Mouse (Mus musculus): ENCODE data around the gene Gm17334.

Gm17334 gene

DNA sequence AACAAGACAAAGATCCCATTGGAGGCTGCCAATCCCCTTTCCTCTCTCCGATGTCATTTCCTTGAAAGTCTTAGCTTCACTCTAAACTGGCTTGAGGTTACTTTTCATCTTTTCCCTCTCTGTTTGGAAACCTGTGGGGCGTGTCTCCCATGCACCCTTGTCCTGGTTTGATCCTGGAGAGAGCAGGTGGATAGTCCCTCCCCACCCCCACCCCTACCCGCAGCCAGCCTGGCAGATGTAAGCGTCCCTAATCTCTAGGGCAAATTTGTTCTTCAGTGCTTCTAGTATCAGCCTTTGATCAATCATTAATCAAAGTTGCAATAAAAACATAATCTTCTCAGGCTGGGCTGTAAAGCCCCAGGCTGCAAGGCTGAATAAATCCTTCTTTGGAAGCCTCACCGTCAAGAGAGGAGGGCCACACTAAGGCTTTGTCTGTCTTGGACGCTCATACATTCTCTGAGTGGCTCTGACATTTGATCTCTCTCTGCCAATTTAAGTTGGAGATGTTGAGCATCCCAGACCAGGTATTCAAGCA is 24.5 kb upstream of the Gm17334 start:
- no peak for DNase-seq (ENCODE audit: low read depth in 1 of 2, low spot score in 2 of 2)

GRCm38 (mm10) chr11:53796409-53797151 is 23.6 kb upstream of the Gm17334 start:
- no peak for DNase-seq (ENCODE audit: low read depth in 1 of 2, low spot score in 2 of 2)

- DNase-seq (ENCODE audit: low read depth in 1 of 2, low spot score in 2 of 2): no peak
Observed at GRCm38 (mm10) chr11:53795813-53796212, 22.8 kb upstream of the Gm17334 start.

DNA sequence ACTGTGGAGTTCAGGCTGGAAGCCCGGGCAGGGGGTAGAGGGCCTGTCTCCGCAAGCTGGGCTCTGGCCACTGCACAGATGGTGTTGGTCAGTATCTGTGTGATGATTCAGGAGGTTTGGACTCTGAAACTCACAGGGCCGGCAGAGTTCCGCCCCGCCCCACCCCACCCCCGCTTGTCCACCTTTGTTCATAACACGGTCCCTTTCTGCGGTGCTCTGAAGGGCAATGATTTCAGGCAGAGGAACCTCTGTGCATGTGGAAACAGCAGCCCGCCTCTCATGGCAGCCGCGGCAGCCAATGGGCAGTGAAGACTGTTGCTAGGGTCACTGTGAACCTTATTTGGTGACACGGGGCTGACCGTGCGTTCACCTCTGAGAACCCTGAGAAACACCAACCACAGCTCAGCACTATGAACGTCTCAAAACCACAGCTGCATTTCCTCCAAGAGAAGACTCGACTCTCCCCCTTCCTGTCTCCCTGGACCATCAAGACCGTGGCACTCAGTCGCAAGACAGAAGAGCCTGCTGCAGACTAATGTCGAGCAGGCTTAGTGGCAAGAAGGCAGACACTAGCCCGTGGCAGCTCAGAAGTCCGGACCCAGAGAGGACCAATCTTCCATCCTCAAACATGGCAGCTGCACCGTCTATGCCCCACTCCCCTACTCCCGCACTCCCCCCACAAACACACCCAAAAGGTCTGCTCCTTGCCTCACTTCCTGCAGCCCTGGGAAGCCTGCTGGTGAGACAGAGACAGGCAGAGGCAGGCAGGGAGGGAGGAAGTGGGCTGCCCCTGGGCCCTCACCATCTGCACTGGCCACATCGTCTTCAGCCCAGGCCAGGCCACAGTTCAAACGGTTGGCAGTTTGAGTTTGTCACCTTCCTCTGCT is 21.9 kb upstream of the Gm17334 start:
- DNase-seq (ENCODE audit: low read depth in 1 of 2, low spot score in 2 of 2): peak; percentile 62 to 77

- DNase-seq (ENCODE audit: low read depth in 1 of 2, low spot score in 2 of 2): peak in 1 of 2 experiments; percentile 58
Observed at GRCm38 (mm10) chr11:53794015-53794414, 21.0 kb upstream of the Gm17334 start.

DNA sequence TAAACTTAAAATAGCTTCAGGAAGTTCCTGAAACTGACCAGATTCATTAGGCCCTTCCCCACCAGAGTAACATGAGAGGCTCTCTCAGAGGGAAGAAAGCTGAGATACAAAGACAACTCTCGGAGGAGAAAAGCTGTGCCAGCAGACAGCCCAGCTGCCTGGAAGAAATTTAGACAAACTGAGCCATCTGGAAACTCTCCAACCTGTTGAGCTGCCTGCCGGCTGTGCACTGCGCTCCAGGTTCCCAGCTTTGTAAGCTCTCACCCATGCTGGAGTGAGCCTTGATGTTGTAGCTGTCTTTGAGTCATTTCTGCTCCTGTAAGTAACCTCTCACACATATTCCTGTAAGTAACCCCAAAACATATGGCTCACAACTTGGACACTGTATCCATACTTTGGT is 20.0 kb upstream of the Gm17334 start:
- no peak for DNase-seq (ENCODE audit: low read depth in 1 of 2, low spot score in 2 of 2)

GRCm38 (mm10) chr11:53789277-53789676 is 16.3 kb upstream of the Gm17334 start:
- DNase-seq (ENCODE audit: low read depth in 1 of 2, low spot score in 2 of 2): no peak

DNA sequence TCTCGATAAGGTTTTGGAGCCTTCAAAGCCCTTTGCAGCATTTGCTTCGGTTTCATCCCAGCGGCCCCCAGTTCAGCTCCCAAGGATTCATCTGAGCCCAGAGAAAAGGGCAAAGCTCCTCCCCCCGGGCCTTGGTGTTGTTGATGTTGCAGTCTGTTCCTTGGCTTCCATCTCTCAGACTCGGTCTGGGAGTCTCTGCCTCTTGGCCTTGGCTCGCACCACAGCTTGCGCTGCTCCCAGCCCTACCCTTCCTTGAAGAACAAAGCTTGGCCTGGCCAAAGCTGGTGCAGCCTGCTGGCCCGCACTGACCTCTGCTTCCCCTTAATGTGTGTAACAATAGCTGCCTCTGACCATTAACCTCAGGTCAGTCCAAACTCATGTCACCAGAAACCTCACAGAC is 15.2 kb upstream of the Gm17334 start:
- no peak for DNase-seq (ENCODE audit: low read depth in 1 of 2, low spot score in 2 of 2)

DNA sequence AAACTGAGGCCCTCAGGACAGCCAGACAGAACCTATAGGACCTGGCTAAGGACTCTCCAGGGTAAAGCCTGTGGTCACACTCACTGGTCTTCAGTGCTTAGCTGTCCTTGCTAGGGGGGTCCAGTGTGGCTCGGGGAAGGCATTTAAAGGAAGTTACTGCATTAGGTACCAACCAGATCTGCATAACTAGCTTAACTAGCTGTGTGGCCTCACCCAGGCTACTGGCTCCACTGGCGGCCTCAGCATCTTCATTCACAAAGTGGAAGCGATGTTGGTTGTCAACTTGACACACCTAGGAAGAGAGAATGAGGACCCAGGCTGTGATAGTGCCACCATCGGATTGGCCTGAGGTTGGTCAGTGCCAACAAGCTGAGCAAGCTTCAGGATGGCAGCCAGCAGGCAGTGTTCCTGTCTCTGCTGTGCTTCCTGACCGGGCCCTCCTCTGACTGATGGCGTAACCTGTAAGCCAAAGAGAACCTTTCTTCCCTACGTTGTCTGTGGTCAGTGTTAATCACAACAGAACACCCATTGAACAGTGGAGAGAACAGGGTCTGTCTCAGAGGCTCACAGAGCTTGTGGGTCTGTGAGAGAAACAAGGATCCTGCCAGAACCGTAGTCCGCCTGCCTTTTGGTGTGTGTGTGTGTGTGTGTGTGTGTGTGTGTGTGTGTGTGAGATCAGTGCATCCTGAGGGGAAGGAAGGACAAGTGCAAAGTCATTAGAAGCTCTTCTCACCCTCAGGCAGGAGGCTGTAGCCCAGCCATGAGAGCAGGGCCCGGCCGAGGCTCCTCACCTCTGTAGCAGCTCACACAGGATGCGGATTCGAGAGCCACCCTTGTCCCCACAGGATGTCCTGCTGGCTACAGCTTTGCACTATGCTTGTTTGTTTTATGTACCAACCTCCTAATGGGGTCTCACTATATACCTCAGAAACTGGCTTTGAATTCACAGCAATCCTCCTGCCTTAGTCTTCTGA is 13.4 kb upstream of the Gm17334 start:
- DNase-seq (ENCODE audit: low read depth in 1 of 2, low spot score in 2 of 2): no peak

- DNase-seq (ENCODE audit: low read depth in 1 of 2, low spot score in 2 of 2): no peak
Observed at GRCm38 (mm10) chr11:53785311-53785936, 12.4 kb upstream of the Gm17334 start.

DNA sequence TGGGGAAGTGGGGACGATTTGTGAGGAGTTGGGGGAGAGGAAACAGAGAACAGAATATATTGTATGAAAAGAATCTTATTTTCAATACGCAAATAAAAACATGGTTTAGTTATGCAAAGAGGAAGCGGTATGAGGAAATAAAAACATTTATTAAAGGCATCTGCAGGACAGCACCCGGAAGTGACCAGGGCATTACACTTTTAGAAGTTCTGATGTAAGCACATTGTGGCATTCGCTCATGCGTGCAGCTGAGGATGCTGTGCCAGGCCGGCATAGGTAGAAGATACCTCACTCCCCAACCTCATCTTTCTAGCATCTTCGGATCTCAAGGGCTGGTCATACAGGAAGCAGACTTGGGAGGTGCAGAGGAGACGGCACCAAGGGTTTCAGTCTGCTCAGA is 10.3 kb upstream of the Gm17334 start:
- no peak for DNase-seq (ENCODE audit: low read depth in 1 of 2, low spot score in 2 of 2)

DNA sequence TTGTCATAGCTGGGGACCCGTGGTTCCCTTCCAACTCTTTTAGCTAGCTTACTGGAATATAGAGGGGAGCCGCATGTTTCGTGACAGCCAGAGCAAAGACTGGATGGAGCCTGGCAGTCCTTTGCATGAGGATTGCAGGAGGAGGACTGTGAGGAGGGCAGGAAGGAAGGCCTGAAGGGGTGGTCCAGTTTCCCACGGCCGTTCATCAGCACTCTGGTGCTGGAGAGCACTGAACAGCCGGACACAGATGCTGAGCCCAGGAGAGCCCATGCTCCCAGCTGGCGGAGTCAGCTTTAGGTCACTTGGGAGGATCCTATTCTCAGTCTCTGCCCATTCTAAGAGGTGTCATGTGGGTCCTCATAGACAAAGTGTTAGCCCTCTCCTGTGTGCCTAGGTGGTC is 9.0 kb upstream of the Gm17334 start:
- no peak for DNase-seq (ENCODE audit: low read depth in 1 of 2, low spot score in 2 of 2)

DNA sequence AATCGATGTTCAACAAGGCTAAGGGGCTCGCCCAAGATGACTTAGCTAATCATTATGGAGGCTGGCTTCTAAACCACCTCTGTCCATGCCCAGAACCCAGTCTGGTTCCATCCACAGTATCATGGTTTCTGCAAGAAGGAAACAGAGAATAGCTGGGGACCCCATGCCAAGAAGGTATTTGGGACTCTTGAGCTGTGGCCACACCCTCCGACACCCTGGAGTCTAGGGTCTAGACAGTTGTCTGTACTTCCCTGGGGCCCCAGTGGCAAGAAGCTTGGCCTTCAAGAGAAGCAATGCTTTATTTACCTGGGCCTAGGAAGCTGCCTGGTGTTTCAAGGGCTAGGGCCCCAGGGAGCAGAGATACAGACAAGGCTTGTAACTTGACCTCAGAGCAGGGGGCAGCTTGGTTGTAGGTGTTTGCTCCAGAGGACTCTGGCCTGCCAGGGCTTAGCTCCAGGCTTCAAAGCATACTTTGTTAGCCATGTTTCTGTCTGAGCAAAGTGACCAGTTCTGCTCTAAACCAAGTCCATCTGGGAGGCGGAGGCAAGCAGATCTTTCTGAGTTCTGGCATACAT is 8.3 kb upstream of the Gm17334 start:
- no peak for DNase-seq (ENCODE audit: low read depth in 1 of 2, low spot score in 2 of 2)

GRCm38 (mm10) chr11:53780262-53780661 is 7.3 kb upstream of the Gm17334 start:
- DNase-seq (ENCODE audit: low read depth in 1 of 2, low spot score in 2 of 2): no peak

DNA sequence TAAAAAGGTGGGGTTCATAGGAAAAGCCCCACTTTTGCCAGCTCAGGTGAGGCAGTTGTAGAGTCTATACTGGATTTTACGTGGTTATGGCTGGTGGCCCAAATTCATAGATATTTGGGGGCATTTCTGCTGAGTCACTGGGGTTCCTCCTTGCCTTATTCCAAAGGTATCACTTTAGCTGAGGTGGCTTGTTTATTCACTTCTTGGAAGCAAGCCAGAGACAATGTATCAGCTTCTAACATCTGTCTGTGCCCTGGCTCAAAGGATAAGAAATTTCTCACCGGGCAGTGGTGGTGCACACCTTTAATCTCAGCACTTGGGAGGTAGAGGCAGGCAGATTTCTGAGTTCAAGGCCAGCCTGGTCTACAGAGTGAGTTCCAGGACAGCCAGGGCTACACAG is 6.8 kb upstream of the Gm17334 start:
- DNase-seq (ENCODE audit: low read depth in 1 of 2, low spot score in 2 of 2): no peak

DNA sequence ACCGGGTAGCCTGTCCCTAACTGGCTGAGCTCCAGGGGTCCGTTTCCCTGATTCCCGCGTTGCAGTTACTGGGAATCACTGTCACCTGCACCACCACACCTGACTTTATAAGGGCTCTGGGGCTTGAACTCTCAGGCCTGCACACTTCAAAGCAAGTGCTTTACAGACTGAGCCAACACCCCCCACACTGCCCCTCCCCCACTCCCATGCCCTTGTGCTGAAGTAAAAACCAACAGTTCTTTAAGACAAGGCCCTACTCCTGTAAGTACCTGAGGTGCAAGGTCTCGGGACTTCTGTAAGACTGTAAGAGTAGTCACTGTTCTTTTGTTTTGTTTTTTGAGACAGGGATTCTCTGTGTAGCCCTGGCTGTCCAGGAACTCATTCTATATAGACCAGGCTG is 5.5 kb upstream of the Gm17334 start:
- DNase-seq (ENCODE audit: low read depth in 1 of 2, low spot score in 2 of 2): no peak

DNA sequence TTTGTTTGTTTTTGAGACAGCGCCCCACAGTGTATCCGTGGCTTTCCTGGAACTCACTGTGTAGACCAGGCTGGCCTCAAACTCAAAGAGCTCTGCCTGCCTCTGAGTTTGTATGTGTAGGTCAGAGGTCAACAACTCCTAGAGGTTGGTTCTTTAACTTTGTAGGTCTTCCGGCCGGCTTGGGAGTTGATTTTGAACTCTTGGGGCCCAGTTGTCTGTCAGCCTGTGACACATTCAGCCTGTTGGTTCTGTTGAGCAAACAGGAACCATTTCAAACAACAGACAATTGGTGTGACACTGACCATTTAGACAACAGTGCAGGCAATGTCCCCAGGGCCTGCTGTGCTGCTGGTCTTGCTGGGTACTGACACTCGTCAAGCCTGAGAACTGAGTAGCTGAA is 4.7 kb upstream of the Gm17334 start:
- no peak for DNase-seq (ENCODE audit: low read depth in 1 of 2, low spot score in 2 of 2)

- no peak for DNase-seq (ENCODE audit: low read depth in 1 of 2, low spot score in 2 of 2)
Observed at GRCm38 (mm10) chr11:53774659-53775255, 1.8 kb upstream of the Gm17334 start.

GRCm38 (mm10) chr11:53773641-53774360 is 814 bp upstream of the Gm17334 start:
- DNase-seq (ENCODE audit: low read depth in 1 of 2, low spot score in 2 of 2): no peak
